Mouse (Mus musculus): Measurements from ENCODE around the gene Vpreb3.

- TF ChIP-seq CTCF (IDR thresholded peaks at IDR 0.05; ENCODE audit: low read depth, low read length): no peak
- no peak for TF ChIP-seq GATA1 (IDR thresholded peaks at IDR 0.05; ENCODE audit: borderline replicate concordance, low read length)
Observed at GRCm38 (mm10) chr10:75921726-75922560, 20.9 kb upstream of the Vpreb3 start.
